8 mouse cellular contexts compared by ENCODE assay signal in the genomic region with DNA sequence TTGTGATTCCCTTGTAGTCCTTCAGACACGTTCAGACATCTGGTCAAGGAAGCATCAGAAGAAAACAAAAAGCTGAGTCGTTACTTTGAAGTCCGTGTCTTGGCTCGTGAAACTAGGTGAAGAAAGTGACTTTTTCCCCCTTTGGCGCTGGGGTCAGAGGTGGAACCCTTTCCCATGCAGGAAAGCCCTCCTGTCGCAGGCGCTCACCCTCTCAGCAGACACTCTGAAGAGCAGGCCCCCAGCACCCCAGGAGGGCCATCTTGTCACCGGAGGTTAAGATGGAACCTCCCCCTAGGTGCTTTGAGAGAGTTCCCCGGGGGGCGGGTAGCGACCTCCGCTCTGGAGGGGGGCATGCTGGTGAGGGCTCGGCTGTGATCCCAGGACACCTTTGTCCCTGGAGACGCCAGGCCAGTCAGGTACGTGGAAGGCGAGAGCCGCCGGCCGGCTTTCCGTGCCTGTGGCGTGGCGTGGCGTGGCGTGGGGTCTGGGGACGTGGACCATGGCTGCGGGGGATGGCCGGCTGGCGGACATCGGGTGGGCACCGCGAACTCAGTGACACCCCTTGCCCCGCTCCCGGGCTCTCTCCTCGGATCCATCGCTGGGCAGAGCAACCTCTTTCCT. TPM values are rescaled to one million over a fixed set of nuclear protein-coding genes. Genes with fewer than 3 reads are reported as not detected.
DNase-seq lines count a peak whose midpoint lies in the region; ATAC-seq and TF ChIP-seq lines count a peak whose summit lies in the region.

No protein-coding gene starts in this region.

- peak; percentile 59 for ATAC-seq in erythroid progenitor cell, adult 5-6 weeks (replicated peaks; ENCODE audit: low FRiP score, poor library complexity, severe bottlenecking)
- peak; percentile 36 for ATAC-seq in heart, embryonic 14.5 days (ENCODE audit: insufficient number of reproducible peaks, insufficient read depth, low FRiP score, low read depth)
- peak; percentile 65 for ATAC-seq in neural tube, embryonic 14.5 days (ENCODE audit: low read depth)

- peak; percentile 41 for DNase-seq in brain, adult 2 months (ENCODE audit: low read depth, low spot score)
- DNase-seq in kidney, postnatal 10 days, result peak; percentile 65
- DNase-seq in lung, adult 2 months, result peak; percentile 55
- DNase-seq in thymus, postnatal 0 days (ENCODE audit: low spot score), result peak; percentile 70

- TF ChIP-seq POLR2A in ES-Bruce4 (IDR thresholded peaks at IDR 0.05; ENCODE audit: insufficient read depth, low read length), result no peak
- no peak for TF ChIP-seq POLR2A in lung, adult 2 months (IDR thresholded peaks at IDR 0.05; ENCODE audit: borderline replicate concordance, extremely low read depth, low read depth, low read length)

- peak overlapping the region; percentile 100 for H3K9ac ChIP-seq in ES-Bruce4 (ENCODE audit: low read depth, poor library complexity, severe bottlenecking)
- peak overlapping the region; percentile 98 for H3K9ac ChIP-seq in heart, embryonic 14.5 days (ENCODE audit: low read length)
- H3K9ac ChIP-seq in neural tube, embryonic 14.5 days (replicated peaks; ENCODE audit: low read depth, low read length), result peak overlapping the region; percentile 97

- H3K4me1 ChIP-seq in ES-Bruce4 (ENCODE audit: control insufficient read depth, insufficient read depth, low read length), result no peaks in the 10 kb centered on the region
- peaks cover 3 to 23% of the 10 kb centered on the region in 2 experiments; a peak in 3 of 4 replicates for H3K4me1 ChIP-seq in heart, embryonic 14.5 days (ENCODE audit: control insufficient read depth in 2 of 2, insufficient read depth in 2 of 2, low read length in 2 of 2)
- peaks cover 12% of the 10 kb centered on the region for H3K4me1 ChIP-seq in lung, adult 2 months (ENCODE audit: control insufficient read depth, insufficient read depth, low read length)
- peaks cover 15% of the 10 kb centered on the region for H3K4me1 ChIP-seq in neural tube, embryonic 14.5 days (ENCODE audit: control insufficient read depth, insufficient read depth, low read length)

- no peak for TF ChIP-seq EP300 in ES-Bruce4 (IDR thresholded peaks at IDR 0.05; ENCODE audit: insufficient read depth, low read depth, low read length)

- H3K4me2 ChIP-seq in heart, embryonic 14.5 days (ENCODE audit: low read length), result peak overlapping the region; percentile 92
- peak overlapping the region; percentile 60 for H3K4me2 ChIP-seq in neural tube, embryonic 14.5 days (ENCODE audit: low read depth, low read length)

- no peaks in the 10 kb centered on the region for H3K9me3 ChIP-seq in ES-Bruce4 (replicated peaks; ENCODE audit: control insufficient read depth, insufficient read depth, low read length, poor library complexity, severe bottlenecking)
- no peaks in the 10 kb centered on the region for H3K9me3 ChIP-seq in heart, embryonic 14.5 days (ENCODE audit: control insufficient read depth, low read length)
- no peaks in the 10 kb centered on the region for H3K9me3 ChIP-seq in neural tube, embryonic 14.5 days (ENCODE audit: control insufficient read depth, low read length)

- TF ChIP-seq CTCF in ES-Bruce4 (IDR thresholded peaks at IDR 0.05; ENCODE audit: low read depth, low read length), result no peak
- TF ChIP-seq CTCF in lung, adult 2 months (IDR thresholded peaks at IDR 0.05; ENCODE audit: insufficient read depth, low read length), result no peak

- WGBS in heart, embryonic 14.5 days, result 2% methylated on average over 26 of the region's 35 CpGs
- 2% methylated on average over 35 of the region's 35 CpGs for WGBS in lung, adult 2 months
- 1% methylated on average over 31 of the region's 35 CpGs for WGBS in neural tube, embryonic 14.5 days

- peaks cover 8% of the 10 kb centered on the region for H3K36me3 ChIP-seq in ES-Bruce4 (ENCODE audit: control insufficient read depth, insufficient read depth, low read length, poor library complexity, severe bottlenecking)
- peaks cover 17% of the 10 kb centered on the region for H3K36me3 ChIP-seq in heart, embryonic 14.5 days (ENCODE audit: control insufficient read depth, insufficient read depth, low read length)
- H3K36me3 ChIP-seq in neural tube, embryonic 14.5 days (ENCODE audit: control insufficient read depth, insufficient read depth, low read length), result peaks cover 8% of the 10 kb centered on the region; the same call in 1 of the 2 replicates

- no peaks in the 10 kb centered on the region for H3K27me3 ChIP-seq in ES-Bruce4 (ENCODE audit: control insufficient read depth, insufficient read depth, low read length, poor library complexity, severe bottlenecking)
- H3K27me3 ChIP-seq in heart, embryonic 14.5 days (ENCODE audit: control insufficient read depth, insufficient read depth, low read length), result no peaks in the 10 kb centered on the region
- no peaks in the 10 kb centered on the region for H3K27me3 ChIP-seq in neural tube, embryonic 14.5 days (ENCODE audit: control insufficient read depth, insufficient read depth, low read length)

- peak overlapping the region; percentile 21 for H3K27ac ChIP-seq in ES-Bruce4 (ENCODE audit: insufficient read depth, low read length)
- H3K27ac ChIP-seq in heart, embryonic 14.5 days (replicated peaks in 1 of 2; ENCODE audit: control insufficient read depth in 1 of 2, insufficient read depth in 1 of 2, low read depth in 2 of 2, low read length in 2 of 2), result peak overlapping the region; percentile 94 to 96
- peak overlapping the region; percentile 94 for H3K27ac ChIP-seq in neural tube, embryonic 14.5 days (ENCODE audit: low read depth, low read length)

- H3K4me3 ChIP-seq in ES-Bruce4 (ENCODE audit: low read depth, low read length), result peak overlapping the region; percentile 54
- H3K4me3 ChIP-seq in heart, embryonic 14.5 days (ENCODE audit: control insufficient read depth in 1 of 2, insufficient read depth in 1 of 2, low read depth in 1 of 2, low read length in 2 of 2), result peak overlapping the region; percentile 69 to 87
- H3K4me3 ChIP-seq in lung, adult 2 months (replicated peaks; ENCODE audit: extremely low read depth, low read depth, low read length), result peak overlapping the region; percentile 66
- peak overlapping the region; percentile 89 for H3K4me3 ChIP-seq in neural tube, embryonic 14.5 days (ENCODE audit: low read depth, low read length)

RNA-seq across cellular contexts. Expression of gene Tlk2, which starts 2.0 kb away (rescaled TPM):
- 130 and 140 TPM in 2 replicates for polyA plus RNA-seq in ES-Bruce4 (2011; ENCODE audit: insufficient read depth, insufficient read length, low read depth, missing spikeins)
- 33.9 and 55.3 TPM in 2 replicates for total RNA-seq in erythroid progenitor cell, adult 5-6 weeks (2015; ENCODE audit: low replicate concordance)
- total RNA-seq in erythroid progenitor cell, adult 5-6 weeks (2017; ENCODE audit: low replicate concordance), result 67.9 and 85.7 TPM in 2 replicates
- 18.1 and 21.9 TPM in 2 replicates for polyA plus RNA-seq in heart, embryonic 14.5 days (2014; fragmentation: Nextera tagmentation; extraction: Ambion mirVana)
- 11.8 and 13.5 TPM in 2 replicates for polyA plus RNA-seq in lung, adult 2 months (2012; rRNA removed)
- 27.8 and 31.2 TPM in 2 replicates for polyA plus RNA-seq in neural tube, embryonic 14.5 days (2014; fragmentation: Nextera tagmentation; extraction: Ambion mirVana)
- 18.3 and 19.1 TPM in 2 replicates for polyA plus RNA-seq in thymus, postnatal 0 days (2015; fragmentation: Nextera tagmentation; extraction: Ambion mirVana)

RNA-seq across cellular contexts. Expression of gene Gm10842, which starts 33.9 kb away (rescaled TPM):
- polyA plus RNA-seq in ES-Bruce4 (2011; ENCODE audit: insufficient read depth, insufficient read length, low read depth, missing spikeins), result not detected in 2 replicates
- total RNA-seq in erythroid progenitor cell, adult 5-6 weeks (2015; ENCODE audit: low replicate concordance), result not detected in 2 replicates
- total RNA-seq in erythroid progenitor cell, adult 5-6 weeks (2017; ENCODE audit: low replicate concordance), result not detected in 2 replicates
- polyA plus RNA-seq in heart, embryonic 14.5 days (2014; fragmentation: Nextera tagmentation; extraction: Ambion mirVana), result not detected in 2 replicates
- not detected in 2 replicates for polyA plus RNA-seq in lung, adult 2 months (2012; rRNA removed)
- polyA plus RNA-seq in neural tube, embryonic 14.5 days (2014; fragmentation: Nextera tagmentation; extraction: Ambion mirVana), result not detected in 2 replicates
- polyA plus RNA-seq in thymus, postnatal 0 days (2015; fragmentation: Nextera tagmentation; extraction: Ambion mirVana), result not detected in 2 replicates

RNA-seq across cellular contexts. Expression of gene Mettl2, which starts 54.4 kb away (rescaled TPM):
- polyA plus RNA-seq in ES-Bruce4 (2011; ENCODE audit: insufficient read depth, insufficient read length, low read depth, missing spikeins), result 43.1 and 49.3 TPM in 2 replicates
- total RNA-seq in erythroid progenitor cell, adult 5-6 weeks (2015; ENCODE audit: low replicate concordance), result 2.9 TPM in 1 of 2 replicates, not detected in the other
- total RNA-seq in erythroid progenitor cell, adult 5-6 weeks (2017; ENCODE audit: low replicate concordance), result 1.7 and 7.1 TPM in 2 replicates
- 25.2 and 26.0 TPM in 2 replicates for polyA plus RNA-seq in heart, embryonic 14.5 days (2014; fragmentation: Nextera tagmentation; extraction: Ambion mirVana)
- polyA plus RNA-seq in lung, adult 2 months (2012; rRNA removed), result 8.9 and 10.0 TPM in 2 replicates
- polyA plus RNA-seq in neural tube, embryonic 14.5 days (2014; fragmentation: Nextera tagmentation; extraction: Ambion mirVana), result 31.9 and 33.9 TPM in 2 replicates
- polyA plus RNA-seq in thymus, postnatal 0 days (2015; fragmentation: Nextera tagmentation; extraction: Ambion mirVana), result 23.3 and 29.7 TPM in 2 replicates

Comparison
In these comparisons a context has a peak if more than half of its experiments do, and no peak if none do; other contexts are left out.
1. Peak in every context shown above with its lines: DNase-seq, ATAC-seq, H3K4me3 ChIP-seq and H3K27ac ChIP-seq.
2. H3K27ac ChIP-seq: peak in every context shown above with its lines; median percentile 95 in heart, embryonic 14.5 days; 94 in neural tube, embryonic 14.5 days; 21 in ES-Bruce4.